Mouse (Mus musculus): ENCODE measurements around the gene Parg.
"Not testable (repeated sequence)": the region's sequence is repeated elsewhere in the genome, so short reads cannot be mapped to it uniquely, and the experiment has no call there.

The Parg gene

DNA sequence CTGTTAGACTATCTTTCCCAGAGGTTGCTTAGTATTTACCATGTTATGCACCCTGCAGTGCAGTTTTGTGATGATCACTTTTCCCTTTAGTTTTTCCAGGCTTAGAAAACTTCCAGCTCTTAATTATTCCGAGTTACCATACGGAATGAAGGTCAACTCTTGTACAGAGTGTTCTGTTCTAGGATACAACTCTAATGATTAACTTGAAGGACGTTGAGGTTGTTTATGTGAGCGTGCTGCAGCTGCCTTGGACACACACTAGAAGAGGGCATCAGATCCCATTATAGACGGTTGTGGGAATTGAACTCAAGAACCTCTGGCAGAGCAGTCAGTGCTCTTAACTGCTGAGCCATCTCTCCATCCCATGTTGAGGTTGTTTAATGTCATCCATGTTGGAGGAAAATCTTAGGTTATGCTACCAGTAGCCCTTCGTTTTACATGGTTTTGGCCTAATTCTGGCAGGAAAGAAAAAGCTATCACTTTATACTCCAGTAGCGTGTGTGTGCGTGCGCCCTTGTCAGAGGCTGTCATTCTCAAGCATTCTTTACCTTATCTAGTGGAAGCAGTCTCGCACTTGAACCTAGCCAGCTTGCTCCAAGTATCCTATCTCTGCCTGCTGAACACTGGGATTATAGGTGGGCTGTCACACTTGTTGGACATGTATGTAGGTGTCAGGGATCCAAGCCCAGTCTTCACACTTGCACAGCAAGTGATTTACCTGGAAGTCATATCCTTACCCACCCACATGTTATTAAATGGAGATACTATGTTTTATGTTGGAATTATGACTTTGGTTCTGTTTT, 22.2 kb upstream of the Parg start:
- DNase-seq (ENCODE audit: low spot score) = no peak

DNA sequence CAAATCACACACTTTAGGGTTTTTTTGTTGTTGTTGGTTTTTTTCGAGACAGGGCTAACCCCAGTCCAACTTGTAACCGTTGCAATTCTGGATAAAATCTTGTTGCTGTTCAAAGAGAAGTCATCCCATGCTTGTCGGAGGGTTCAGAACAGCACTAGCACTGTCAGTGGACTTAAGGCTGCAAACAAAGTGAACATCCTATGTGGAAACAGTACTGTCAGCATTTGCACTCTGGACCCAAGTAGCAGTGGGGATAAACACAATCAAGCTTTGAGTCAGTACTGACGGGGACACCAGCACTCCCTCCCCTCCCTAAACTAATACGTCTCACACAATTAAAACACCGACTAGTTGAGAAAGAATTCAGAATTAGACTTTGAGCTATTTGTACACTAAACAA, 20.9 kb upstream of the Parg start:
- no peak for DNase-seq (ENCODE audit: low spot score)

GRCm38 (mm10) chr14:32183846-32184245, 17.9 kb upstream of the Parg start:
- no peak for DNase-seq (ENCODE audit: low spot score)

GRCm38 (mm10) chr14:32190627-32191391, 10.9 kb upstream of the Parg start:
- no peak for DNase-seq (ENCODE audit: low spot score)

DNA sequence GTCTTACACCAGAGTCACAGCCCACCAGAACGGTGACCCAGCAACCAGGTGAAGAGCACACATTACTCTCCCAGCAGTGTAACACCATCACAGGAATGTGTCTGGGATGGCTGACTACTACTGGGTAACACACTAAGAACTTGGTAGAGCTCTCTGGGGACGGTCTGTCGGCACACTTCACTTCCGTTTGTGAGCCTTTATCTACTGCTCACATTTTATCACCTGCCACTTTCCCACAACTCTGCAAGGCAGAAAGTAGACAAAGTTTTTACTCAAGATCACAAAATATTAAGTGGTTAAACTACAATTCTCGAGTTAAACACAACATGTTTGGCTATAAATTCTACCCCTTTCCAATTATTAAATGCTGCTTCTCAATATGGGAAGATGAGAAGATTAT, 9.8 kb upstream of the Parg start:
- DNase-seq (ENCODE audit: low spot score) = no peak

- peak; percentile 43 for DNase-seq (ENCODE audit: low spot score)
These were observed 9.3 kb upstream of the Parg start for GRCm38 (mm10) chr14:32192437-32192836.

- not testable (repeated sequence) for DNase-seq (ENCODE audit: low spot score)
These were observed 8.2 kb upstream of the Parg start for GRCm38 (mm10) chr14:32193557-32193956.

- DNase-seq (ENCODE audit: low spot score) = no peak
These were observed 395 bp upstream of the Parg start for GRCm38 (mm10) chr14:32201354-32201753.

GRCm38 (mm10) chr14:32226601-32227000, 24.9 kb downstream of the Parg start:
- DNase-seq (ENCODE audit: low spot score) = no peak

DNA sequence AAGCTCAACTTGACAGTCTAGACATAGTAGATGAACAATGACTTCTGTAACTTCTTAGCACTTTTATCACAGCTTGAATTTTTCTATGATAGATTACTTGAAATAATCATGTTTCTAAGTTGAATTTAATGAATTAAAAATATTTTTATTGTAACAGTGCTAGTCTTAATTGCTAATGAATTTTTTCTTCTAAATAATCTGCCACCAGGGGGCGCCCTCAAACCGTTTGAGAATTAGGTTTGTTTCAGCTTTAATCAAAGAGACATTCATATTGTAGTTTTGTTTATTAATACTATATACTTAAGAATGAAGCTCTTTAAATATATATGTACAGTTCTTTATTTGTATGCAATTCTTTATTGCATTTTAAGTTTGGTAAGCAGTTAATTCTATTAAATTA, 27.2 kb downstream of the Parg start:
- DNase-seq (ENCODE audit: low spot score) = peak; percentile 37

GRCm38 (mm10) chr14:32242401-32242800, 40.7 kb downstream of the Parg start:
- no peak for DNase-seq (ENCODE audit: low spot score)

- DNase-seq (ENCODE audit: low spot score) = no peak
These were observed 44.3 kb downstream of the Parg start for GRCm38 (mm10) chr14:32246019-32246418.

DNA sequence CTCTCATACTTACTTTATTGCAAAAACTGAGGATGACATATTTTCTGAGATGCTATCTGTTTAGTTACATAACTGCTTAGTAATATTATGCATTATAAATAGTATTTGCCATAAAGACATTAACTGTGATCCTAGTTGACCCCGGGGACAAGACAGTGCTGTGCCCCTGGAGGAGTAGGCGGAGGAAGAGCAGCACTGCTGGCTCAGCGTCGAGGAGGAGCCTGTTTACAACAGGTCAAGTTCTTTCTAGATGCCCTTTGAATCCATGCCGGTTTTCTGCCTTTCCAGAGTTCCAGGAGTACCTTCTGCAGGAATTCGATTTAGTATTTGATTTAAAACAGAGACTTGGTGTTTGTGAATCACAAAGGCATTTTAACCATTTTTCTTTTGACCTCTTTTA, 47.9 kb downstream of the Parg start:
- no peak for DNase-seq (ENCODE audit: low spot score)

DNA sequence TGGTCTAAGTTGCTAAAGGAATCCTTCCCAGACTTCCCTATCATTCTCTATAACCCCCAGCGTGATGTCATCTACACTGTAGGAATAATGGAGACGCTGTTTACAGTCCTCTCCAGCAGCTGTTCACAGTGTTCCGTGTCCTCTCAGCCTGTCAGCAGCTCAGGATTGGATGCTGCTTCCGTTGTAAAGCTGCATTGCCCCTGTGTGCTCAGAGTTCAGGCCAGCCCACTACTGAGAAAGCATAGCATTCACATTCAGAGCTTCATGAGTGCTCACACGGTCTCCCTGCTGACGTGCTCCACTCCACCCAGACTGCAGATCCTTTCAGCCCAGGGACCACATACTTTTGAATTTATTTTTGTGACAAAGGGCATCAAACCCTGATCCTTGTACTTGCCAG, 59.1 kb downstream of the Parg start:
- DNase-seq (ENCODE audit: low spot score) = no peak

DNA sequence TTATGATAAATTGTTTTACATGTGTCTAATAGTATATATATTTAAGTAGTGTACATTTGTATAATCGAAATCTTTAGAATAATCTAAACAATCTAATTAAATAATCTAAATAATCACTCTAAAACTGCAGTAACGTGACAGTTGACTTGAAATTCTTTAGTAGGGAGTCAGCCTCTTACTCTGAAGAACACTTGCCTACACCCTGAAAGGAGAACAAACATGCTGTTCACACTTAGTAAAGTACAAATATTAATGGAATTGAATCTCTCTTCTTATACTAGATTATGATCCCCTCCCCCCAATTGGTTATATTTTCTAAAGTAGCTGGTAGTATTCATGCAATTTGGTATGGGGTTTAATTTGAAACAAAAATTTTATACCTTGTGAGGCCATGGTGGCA, 60.0 kb downstream of the Parg start:
- no peak for DNase-seq (ENCODE audit: low spot score)

DNA sequence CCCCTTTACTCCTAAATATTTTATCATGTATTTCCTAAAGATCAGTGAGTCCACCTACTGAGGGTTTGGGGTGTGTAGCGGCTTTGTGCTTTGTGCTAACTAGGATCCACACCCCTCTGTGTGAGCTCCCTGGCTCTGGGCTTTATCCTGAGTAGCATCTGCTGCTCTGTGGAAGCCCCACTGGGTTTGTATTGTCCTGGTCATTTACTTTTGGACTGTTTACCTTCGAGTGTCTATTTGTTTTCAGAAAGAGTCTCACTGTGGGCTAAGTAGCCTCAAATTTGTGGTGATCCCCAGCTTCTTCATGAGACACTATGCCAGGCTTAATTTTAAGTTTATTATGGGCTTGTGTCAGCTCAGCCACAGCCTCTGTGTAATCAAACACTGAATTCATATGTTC, 67.2 kb downstream of the Parg start:
- DNase-seq (ENCODE audit: low spot score) = no peak

GRCm38 (mm10) chr14:32269589-32269988, 67.8 kb downstream of the Parg start:
- DNase-seq (ENCODE audit: low spot score) = no peak

GRCm38 (mm10) chr14:32301622-32302021, 99.9 kb downstream of the Parg start:
- DNase-seq (ENCODE audit: low spot score) = no peak

- no peak for DNase-seq (ENCODE audit: low spot score)
These were observed 100.7 kb downstream of the Parg start for GRCm38 (mm10) chr14:32302423-32302822.

- DNase-seq (ENCODE audit: low spot score) = no peak
These were observed 103.2 kb downstream of the Parg start for GRCm38 (mm10) chr14:32304921-32305320.

DNA sequence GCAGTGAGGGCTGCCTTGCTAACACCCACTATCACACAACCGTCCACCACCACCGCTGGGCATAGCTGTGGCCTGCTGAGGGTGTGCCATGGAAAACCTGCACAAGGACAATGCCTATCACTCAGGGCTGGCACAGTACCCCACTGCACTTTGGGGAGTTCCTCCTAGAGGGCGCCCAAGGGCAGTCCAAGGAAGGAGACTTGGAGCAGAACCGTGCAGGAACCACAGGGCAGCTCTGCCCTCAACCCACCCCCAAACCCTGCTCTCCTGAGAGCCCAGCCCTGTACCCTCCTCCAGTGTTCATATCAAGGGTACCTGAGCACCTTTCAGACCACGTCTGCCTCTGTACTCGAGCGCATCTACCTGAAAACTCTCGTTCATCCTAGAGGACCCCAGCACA, 108.1 kb downstream of the Parg start:
- no peak for DNase-seq (ENCODE audit: low spot score)

DNA sequence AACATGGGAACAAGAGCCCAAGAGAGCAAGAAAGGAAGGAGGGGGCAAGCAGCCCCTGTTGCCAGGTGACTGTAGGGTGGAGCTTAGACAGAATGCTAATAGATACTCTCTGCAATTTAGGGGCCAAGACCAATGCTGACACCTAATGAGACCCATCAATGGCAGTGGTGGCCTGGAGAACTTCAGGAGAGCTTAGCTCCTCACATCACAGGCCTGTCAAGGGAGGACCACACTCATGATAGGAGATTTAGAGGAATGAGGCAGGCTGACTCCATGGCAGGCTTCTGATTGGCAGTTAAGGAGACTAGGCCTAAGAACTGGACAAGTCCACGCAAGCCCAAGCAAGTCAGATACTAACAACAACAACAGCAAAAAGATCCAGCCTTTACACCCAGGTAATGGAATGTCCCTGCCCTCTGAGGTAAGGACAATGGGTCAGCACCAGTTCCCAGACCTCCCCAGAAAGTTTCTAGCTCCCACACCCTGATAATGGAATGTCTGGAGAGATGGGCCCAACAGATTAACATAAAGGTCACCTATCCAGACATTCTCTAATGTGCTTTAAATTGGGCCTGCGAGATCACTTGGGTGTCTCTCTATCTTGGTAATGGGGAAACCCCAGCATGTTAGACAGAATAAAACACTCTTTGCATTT, 109.8 kb downstream of the Parg start:
- no peak for DNase-seq (ENCODE audit: low spot score)

- DNase-seq (ENCODE audit: low spot score) = no peak
These were observed 116.1 kb downstream of the Parg start for GRCm38 (mm10) chr14:32317822-32318221.

Data from spleen, adult 12 weeks (tissue).